Mouse (Mus musculus) CH12.LX (cell line): Measurements from ENCODE around the gene Fgfr2. TPM values are rescaled to one million over a fixed set of nuclear protein-coding genes. Genes with fewer than 3 reads are reported as not detected.

Experiments used
- DNase-seq: peaks from one replicate; pipeline ENCODE4 v3.0.0-alpha.2; 2013; ENCODE audit errors: extremely low read depth
- H3K27ac ChIP-seq: 2 replicates; pipeline ENCODE4 v1.5.1; 2012; ENCODE audit warnings: low read depth, mild to moderate bottlenecking, control low read depth, moderate library complexity; ENCODE audit not compliant: insufficient read depth
- H3K27me3 ChIP-seq: replicated peaks from 2 replicates; pipeline ENCODE3; 2012; ENCODE audit warnings: inconsistent platforms
- H3K36me3 ChIP-seq, 2 experiments: replicated peaks in 1 of 2; 2 replicates each; pipeline versions ENCODE3 to v1.6.1; 2012; ENCODE audit warnings: inconsistent platforms in 1 of 2, low read length in 1 of 2, mild to moderate bottlenecking in 1 of 2, mixed read lengths in 1 of 2, moderate library complexity in 1 of 2; ENCODE audit not compliant: control insufficient read depth in 1 of 2, insufficient read depth in 1 of 2
- H3K4me1 ChIP-seq, 2 experiments: 2 replicates each; pipeline ENCODE4 v1.6.1; 2012; ENCODE audit warnings: inconsistent platforms in 1 of 2, moderate library complexity in 1 of 2; ENCODE audit not compliant: insufficient read depth in 2 of 2, control insufficient read depth in 1 of 2
- H3K4me2 ChIP-seq: 2 replicates; pipeline ENCODE4 v1.6.1; 2012; ENCODE audit warnings: low read depth, mild to moderate bottlenecking, control low read depth; ENCODE audit not compliant: poor library complexity, insufficient read depth, severe bottlenecking
- H3K4me3 ChIP-seq, 3 experiments: fragments of 150-350 bp in 1 of 3; sonication (generic) in 1 of 3; replicated peaks in 1 of 3; 2 replicates each; pipeline versions ENCODE3 to v1.5.1; 2011 to 2012; ENCODE audit warnings: low read depth in 2 of 3, low read length in 2 of 3, mild to moderate bottlenecking in 2 of 3, moderate library complexity in 2 of 3, control low read depth in 1 of 3, improper control_type of control experiment in 1 of 3, inconsistent platforms in 1 of 3, mixed read lengths in 1 of 3; ENCODE audit not compliant: poor library complexity in 1 of 3
- H3K79me2 ChIP-seq: replicated peaks from 2 replicates; pipeline ENCODE4 v1.6.1; 2012; ENCODE audit warnings: mild to moderate bottlenecking, moderate library complexity; ENCODE audit not compliant: control insufficient read depth, poor library complexity, insufficient read depth, severe bottlenecking; ENCODE audit errors: extremely low read depth
- H3K9ac ChIP-seq: 2 replicates; pipeline ENCODE4 v1.6.1; 2012; ENCODE audit warnings: low read depth, mild to moderate bottlenecking, control low read depth, moderate library complexity; ENCODE audit not compliant: insufficient read depth
- H3K9me3 ChIP-seq: replicated peaks from 2 replicates; pipeline ENCODE3; 2012; ENCODE audit warnings: low read length, inconsistent platforms, mixed read lengths
- BHLHE40 ChIP-seq: IDR thresholded peaks from 2 replicates; pipeline ENCODE4 v1.6.1; 2011; ENCODE audit warnings: mild to moderate bottlenecking, low read depth, low read length, improper control_type of control experiment
- CTCF ChIP-seq, 2 experiments: IDR thresholded peaks in 1 of 2; conservative IDR thresholded peaks in 1 of 2; 2 replicates each; pipeline ENCODE4 v1.5.1; 2011 to 2012; ENCODE audit warnings: low read depth in 2 of 2, low read length in 2 of 2, improper control_type of control experiment in 1 of 2, inconsistent platforms in 1 of 2, mild to moderate bottlenecking in 1 of 2, moderate library complexity in 1 of 2
- E2F4 ChIP-seq: IDR thresholded peaks from 2 replicates; pipeline ENCODE4 v1.6.1; 2011; ENCODE audit warnings: low read depth, low read length, improper control_type of control experiment; ENCODE audit not compliant: insufficient replicate concordance
- ELF1 ChIP-seq: IDR thresholded peaks from 2 replicates; pipeline ENCODE4 v1.6.1; 2014; ENCODE audit warnings: low read depth, mild to moderate bottlenecking, inconsistent platforms, low read length, improper control_type of control experiment
- EP300 ChIP-seq: IDR thresholded peaks from 2 replicates; pipeline ENCODE4 v1.6.1; 2011; ENCODE audit warnings: low read length, improper control_type of control experiment
- GABPA ChIP-seq: IDR thresholded peaks from 2 replicates; pipeline ENCODE4 v1.6.1; 2012; ENCODE audit warnings: low read depth, low read length, improper control_type of control experiment, inconsistent platforms; ENCODE audit not compliant: insufficient replicate concordance
- HCFC1 ChIP-seq: IDR thresholded peaks from 2 replicates; pipeline ENCODE4 v1.6.1; 2012; ENCODE audit warnings: low read depth, mild to moderate bottlenecking, inconsistent platforms, low read length, improper control_type of control experiment
- IRF4 ChIP-seq: IDR thresholded peaks from 2 replicates; pipeline ENCODE4 v1.6.1; 2014; ENCODE audit warnings: low read depth, mild to moderate bottlenecking, inconsistent platforms, low read length, improper control_type of control experiment
- JUN ChIP-seq: IDR thresholded peaks from 2 replicates; pipeline ENCODE4 v1.6.1; 2011; ENCODE audit warnings: low read depth, mild to moderate bottlenecking, low read length, improper control_type of control experiment, moderate library complexity; ENCODE audit not compliant: insufficient read depth
- JUND ChIP-seq: conservative IDR thresholded peaks from 2 replicates; pipeline ENCODE4 v1.6.1; 2011; ENCODE audit warnings: low read depth, low read length, improper control_type of control experiment
- KAT2A ChIP-seq: IDR thresholded peaks from 2 replicates; pipeline ENCODE4 v1.6.1; 2012; ENCODE audit warnings: low read length, improper control_type of control experiment, inconsistent platforms; ENCODE audit not compliant: insufficient replicate concordance
- MAFK ChIP-seq: IDR thresholded peaks from 2 replicates; pipeline ENCODE4 v1.6.1; 2011; ENCODE audit warnings: low read length, improper control_type of control experiment; ENCODE audit not compliant: insufficient replicate concordance
- MAZ ChIP-seq: IDR thresholded peaks from 2 replicates; pipeline ENCODE4 v1.6.1; 2012; ENCODE audit warnings: low read depth, mild to moderate bottlenecking, inconsistent platforms, low read length, improper control_type of control experiment, moderate library complexity
- MEF2A ChIP-seq: IDR thresholded peaks from 2 replicates; pipeline ENCODE4 v1.6.1; 2014; ENCODE audit warnings: low read depth, mild to moderate bottlenecking, inconsistent platforms, low read length, improper control_type of control experiment, borderline replicate concordance
- NELFE ChIP-seq: IDR thresholded peaks from 2 replicates; pipeline ENCODE4 v1.6.1; 2011; ENCODE audit warnings: low read depth, low read length, improper control_type of control experiment
- NRF1 ChIP-seq: IDR thresholded peaks from 2 replicates; pipeline ENCODE4 v1.6.1; 2014; ENCODE audit warnings: low read depth, mild to moderate bottlenecking, inconsistent platforms, low read length, improper control_type of control experiment, moderate library complexity
- SIN3A ChIP-seq: IDR thresholded peaks from 2 replicates; pipeline ENCODE4 v1.6.1; 2012; ENCODE audit warnings: low read length, improper control_type of control experiment, inconsistent platforms
- SMC3 ChIP-seq: IDR thresholded peaks from 2 replicates; pipeline ENCODE4 v1.6.1; 2011; ENCODE audit warnings: low read depth, low read length, improper control_type of control experiment
- TBP ChIP-seq: conservative IDR thresholded peaks from 2 replicates; pipeline ENCODE4 v1.6.1; 2011; ENCODE audit warnings: low read depth, low read length, improper control_type of control experiment
- TCF12 ChIP-seq: IDR thresholded peaks from 2 replicates; pipeline ENCODE4 v1.6.1; 2014; ENCODE audit warnings: low read depth, mild to moderate bottlenecking, inconsistent platforms, low read length, improper control_type of control experiment
- UBTF ChIP-seq: IDR thresholded peaks from 2 replicates; pipeline ENCODE4 v1.6.1; 2012; ENCODE audit warnings: low read depth, mild to moderate bottlenecking, inconsistent platforms, low read length, improper control_type of control experiment, moderate library complexity
- USF1 ChIP-seq: IDR thresholded peaks from 2 replicates; pipeline ENCODE4 v1.6.1; 2014; ENCODE audit warnings: low read depth, mild to moderate bottlenecking, inconsistent platforms, low read length, improper control_type of control experiment
- USF2 ChIP-seq: conservative IDR thresholded peaks from 2 replicates; pipeline ENCODE4 v1.6.1; 2011; ENCODE audit warnings: low read depth, low read length, improper control_type of control experiment
- ZC3H11A ChIP-seq: IDR thresholded peaks from 2 replicates; pipeline ENCODE4 v1.6.1; 2012; ENCODE audit warnings: low read depth, mild to moderate bottlenecking, inconsistent platforms, low read length, improper control_type of control experiment
- ZKSCAN1 ChIP-seq: IDR thresholded peaks from 2 replicates; pipeline ENCODE4 v1.6.1; 2012; ENCODE audit warnings: low read depth, inconsistent platforms, low read length, improper control_type of control experiment, borderline replicate concordance
- ZMIZ1 ChIP-seq: IDR thresholded peaks from 2 replicates; pipeline ENCODE4 v1.6.1; 2012; ENCODE audit warnings: low read depth, mild to moderate bottlenecking, inconsistent platforms, low read length, improper control_type of control experiment
- ZNF384 ChIP-seq: IDR thresholded peaks from 2 replicates; pipeline ENCODE4 v1.6.1; 2012; ENCODE audit warnings: low read depth, low read length, improper control_type of control experiment, inconsistent platforms
- dilution Hi-C: fragments of 300-500 bp; cut with MboI; formaldehyde crosslinking; loops from 2 replicates; pipeline ENCODE4 v1.14.3; 2020; ENCODE audit warnings: low sequenced_read_pairs; ENCODE audit not compliant: extremely low pct_unique_long_range_greater_than_20kb, extremely low pct_ligation_motif_present
- in situ Hi-C: fragments of 300-500 bp; cut with MboI; formaldehyde crosslinking; loops from 3 replicates; pipeline ENCODE4 v1.14.3; 2019; ENCODE audit warnings: low sequenced_read_pairs, low pct_ligation_motif_present, low pct_unique_long_range_greater_than_20kb, mixed read lengths
- polyA plus RNA-seq: library from polyadenylated mRNA; unstranded; fragments of >175 nt; gene quantifications from 2 replicates; pipeline ENCODE4 v1.2.1, GENCODE M21; 2012; ENCODE audit warnings: low read depth; ENCODE audit not compliant: insufficient read length
- total RNA-seq, 2 experiments: library from RNA; depleted of rRNA; stranded (reverse); fragments of 300-350 nt in 1 of 2; fragments of >200 nt in 1 of 2; gene quantifications; 2 replicates each; pipeline ENCODE4 v1.2.3; 2012 to 2014

Gene Fgfr2
- total and polyA plus RNA-seq, 3 experiments = not detected

GRCm38 (mm10) chr7:132356185-132356584 is 767.0 kb downstream of the Fgfr2 start:
- no peaks in the 10 kb centered on the region; a peak in 1 of 4 replicates for H3K4me1 ChIP-seq
- in situ Hi-C loops = no loop called here
- no peak overlapping the region for H3K27ac ChIP-seq
- H3K79me2 ChIP-seq = no peaks in the 10 kb centered on the region
- H3K4me2 ChIP-seq = no peak overlapping the region
- TF ChIP-seq ZKSCAN1 (no peak), GABPA (no peak), MEF2A (no peak), NELFE (no peak), IRF4 (no peak), ELF1 (no peak), USF1 (no peak), CTCF (conservative IDR thresholded peaks at IDR 0.05 in 1 of 2, IDR thresholded peaks at IDR 0.05 in 1 of 2; ENCODE audit: low read depth in 2 of 2, low read length in 2 of 2) (no peak), SIN3A (no peak), JUND (no peak), ZMIZ1 (no peak), TCF12 (peak; percentile 45), ZC3H11A (no peak), E2F4 (no peak), BHLHE40 (0 out of 2 replicates have a peak, but pooled peaks have one; percentile 29), SMC3 (no peak), HCFC1 (no peak), EP300 (peak; percentile 37; the same call in 1 of the 2 replicates), NRF1 (no peak)
- TF ChIP-seq, all 38 proteins: peak for 3
- peak; percentile 17 for DNase-seq
- Histone ChIP-seq H3K9ac (no peak overlapping the region), H3K36me3 (no peaks in the 10 kb centered on the region), H3K27me3 (peaks cover 69% of the 10 kb centered on the region), H3K4me3 (no peak overlapping the region), H3K9me3 (peaks cover 17% of the 10 kb centered on the region)
- dilution Hi-C loops = no loop called here

DNA sequence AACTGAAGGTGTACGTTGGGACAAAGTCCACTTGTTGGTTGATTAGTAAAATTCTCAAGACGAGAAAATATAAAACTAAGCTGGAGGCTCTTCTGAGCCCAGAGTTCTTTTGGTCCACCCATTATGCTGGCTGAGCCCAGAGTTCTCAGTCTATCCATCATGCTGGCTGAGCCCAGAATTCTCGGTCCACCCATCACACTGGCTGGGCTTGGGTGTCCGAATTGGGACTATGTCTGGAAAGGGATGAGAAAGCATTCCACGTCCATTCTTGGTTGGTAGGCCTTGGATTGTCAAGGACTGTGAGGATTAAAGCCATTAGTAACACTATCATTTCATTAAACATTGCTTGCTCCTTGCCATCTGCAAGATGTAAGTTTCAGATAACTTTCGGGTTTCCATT is 767.4 kb downstream of the Fgfr2 start:
- Histone ChIP-seq H3K27ac (no peak overlapping the region), H3K9me3 (peaks cover 17% of the 10 kb centered on the region), H3K79me2 (no peaks in the 10 kb centered on the region), H3K36me3 (no peaks in the 10 kb centered on the region), H3K4me1 (no peaks in the 10 kb centered on the region; a peak in 1 of 4 replicates), H3K4me3 (no peak overlapping the region), H3K27me3 (peaks cover 68% of the 10 kb centered on the region), H3K9ac (no peak overlapping the region), H3K4me2 (no peak overlapping the region)
- dilution Hi-C loops (no loop called here), in situ Hi-C loops (no loop called here)
- no peak for TF ChIP-seq ZMIZ1
- no peak for TF ChIP-seq MEF2A
- no peak for TF ChIP-seq KAT2A
- TF ChIP-seq EP300 = no peak
- no peak for TF ChIP-seq ZKSCAN1
- TF ChIP-seq ZNF384 = no peak
- no peak for TF ChIP-seq JUND
- TF ChIP-seq GABPA = no peak
- no peak for TF ChIP-seq NRF1
- TF ChIP-seq JUN = no peak
- no peak for TF ChIP-seq TBP
- no peak for TF ChIP-seq MAFK
- TF ChIP-seq USF2 = no peak
- no peak for TF ChIP-seq MAZ
- TF ChIP-seq SMC3 = no peak
- no peak for TF ChIP-seq SIN3A
- no peak for TF ChIP-seq UBTF
- DNase-seq = no peak
